Mouse (Mus musculus) hindbrain, embryonic 12.5 days (tissue): Measurements from ENCODE around the gene Tes3-ps. TPM values are rescaled to one million over a fixed set of nuclear protein-coding genes. Genes with fewer than 3 reads are reported as not detected.

Experiments
- ATAC-seq: fragments of 200-750 bp; cut with Nextera tagmentation; 2 replicates; pipeline ENCODE4 v1.8.0; 2017; ENCODE audit warnings: moderate TSS enrichment; ENCODE audit not compliant: low FRiP score
- H3K27ac ChIP-seq: fragments of 300-500 bp; sonication (generic); 2 replicates; pipeline ENCODE4 v1.5.1; 2016; ENCODE audit warnings: mild to moderate bottlenecking
- H3K27me3 ChIP-seq: fragments of 300-500 bp; sonication (generic); 2 replicates; pipeline ENCODE4 v1.6.1; 2016; ENCODE audit warnings: mild to moderate bottlenecking
- H3K36me3 ChIP-seq: fragments of 300-500 bp; sonication (generic); 2 replicates; pipeline ENCODE4 v1.6.1; 2016; ENCODE audit warnings: mild to moderate bottlenecking
- H3K4me1 ChIP-seq: fragments of 300-500 bp; sonication (generic); 2 replicates; pipeline ENCODE4 v1.6.1; 2016
- H3K4me2 ChIP-seq: fragments of 300-500 bp; sonication (generic); replicated peaks from 2 replicates; pipeline ENCODE4 v1.6.1; 2016; ENCODE audit warnings: mild to moderate bottlenecking
- H3K4me3 ChIP-seq: fragments of 300-500 bp; sonication (generic); 2 replicates; pipeline ENCODE4 v1.5.1; 2016; ENCODE audit warnings: mild to moderate bottlenecking
- H3K9ac ChIP-seq: fragments of 300-500 bp; sonication (generic); 2 replicates; pipeline ENCODE4 v1.6.1; 2016; ENCODE audit warnings: mild to moderate bottlenecking, moderate library complexity
- H3K9me3 ChIP-seq: fragments of 300-500 bp; sonication (generic); replicated peaks from 2 replicates; pipeline ENCODE4 v1.6.1; 2016; ENCODE audit warnings: mild to moderate bottlenecking
- WGBS: fragments of 180-500 bp; shearing (Covaris S2); methylation state at CpG from one replicate; pipeline ENCODE4 v1.1.7; 2016; 5-methylcytosine and 5-hydroxymethylcytosine counted together
- polyA plus RNA-seq: library from polyadenylated mRNA; unstranded; fragments of >200 nt; fragmentation: Nextera tagmentation; extraction: Ambion mirVana; gene quantifications from 2 replicates; pipeline ENCODE4 v1.2.1, GENCODE M21; 2016

The Tes3-ps gene
- polyA plus RNA-seq, 1 experiment from 2014 or later = 0.79 TPM

DNA sequence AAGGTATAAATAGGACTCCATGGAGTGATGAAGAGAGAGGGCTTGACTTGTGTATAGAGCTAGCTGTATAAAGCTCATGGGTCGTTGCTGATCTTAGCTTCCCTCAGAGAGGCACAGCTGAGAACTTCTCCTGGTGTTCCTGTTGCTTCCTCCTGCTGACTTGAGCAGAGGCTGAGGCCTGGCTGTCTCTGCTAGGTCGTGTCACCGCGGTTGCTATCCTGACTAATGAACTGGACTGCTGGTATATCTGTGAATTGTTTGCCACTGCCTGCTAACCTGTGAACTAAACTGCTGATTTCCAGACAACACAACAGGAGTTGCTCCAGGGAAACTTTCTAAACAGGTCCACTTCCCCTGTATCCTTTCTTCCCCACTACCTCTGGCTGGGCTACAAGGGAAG is 22.8 kb upstream of the Tes3-ps start:
- peaks cover 5% of the 10 kb centered on the region for H3K36me3 ChIP-seq
- H3K4me1 ChIP-seq = peaks cover 3% of the 10 kb centered on the region; the same call in 1 of the 2 replicates
- H3K9me3 ChIP-seq = no peaks in the 10 kb centered on the region
- 86% methylated on average over 4 of the region's 4 CpGs for WGBS
- no peaks in the 10 kb centered on the region for H3K27me3 ChIP-seq
- H3K9ac ChIP-seq = no peak overlapping the region
- H3K4me2 ChIP-seq = no peak overlapping the region
- no peak overlapping the region for H3K27ac ChIP-seq
- no peak for ATAC-seq
- no peak overlapping the region for H3K4me3 ChIP-seq

GRCm38 (mm10) chr13:49470806-49471205 is 22.3 kb upstream of the Tes3-ps start:
- Histone ChIP-seq H3K4me3 (no peak overlapping the region), H3K9ac (no peak overlapping the region), H3K4me2 (no peak overlapping the region), H3K27me3 (no peaks in the 10 kb centered on the region), H3K36me3 (0 out of 2 replicates have a peak, but pooled peaks cover under 1% of the 10 kb centered on the region), H3K27ac (no peak overlapping the region), H3K9me3 (no peaks in the 10 kb centered on the region), H3K4me1 (peaks cover 3% of the 10 kb centered on the region; the same call in 1 of the 2 replicates)
- 85% methylated on average over 4 of the region's 4 CpGs for WGBS
- no peak for ATAC-seq

DNA sequence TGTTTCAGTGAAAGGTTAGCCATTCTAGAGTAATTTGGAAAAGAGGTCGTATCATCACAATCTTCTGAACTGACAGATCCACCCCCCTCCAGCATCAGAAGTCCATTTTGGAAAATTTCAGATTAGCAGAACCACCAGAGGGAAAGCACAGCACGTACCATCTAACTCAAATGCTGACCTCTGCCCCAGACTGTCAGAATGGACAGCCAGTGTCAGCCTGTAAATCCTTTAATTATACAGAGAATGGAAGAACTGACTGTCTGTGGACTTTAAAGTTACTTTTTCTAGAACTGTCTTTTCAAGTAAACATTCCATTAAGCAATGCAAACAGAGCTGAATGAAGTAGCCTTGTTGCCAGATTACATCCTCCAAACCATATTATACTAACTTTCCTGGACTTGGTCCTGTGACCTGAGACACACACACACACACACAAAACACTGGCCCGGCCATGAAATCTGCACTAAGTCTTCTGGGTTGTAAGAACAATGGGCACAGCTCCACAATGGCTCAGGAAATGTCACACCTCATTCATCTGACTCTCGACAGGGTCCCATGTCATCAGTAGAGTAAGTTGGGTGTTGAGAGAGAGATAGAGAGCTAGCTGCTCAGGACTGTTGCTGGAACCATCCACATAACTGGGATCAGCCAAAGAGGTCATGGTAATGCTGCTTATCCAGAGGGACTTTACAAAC is 21.0 kb upstream of the Tes3-ps start:
- no peak for ATAC-seq
- Histone ChIP-seq H3K4me1 (peaks cover 3% of the 10 kb centered on the region; the same call in 1 of the 2 replicates), H3K9me3 (no peaks in the 10 kb centered on the region), H3K27me3 (no peaks in the 10 kb centered on the region), H3K36me3 (no peaks in the 10 kb centered on the region), H3K27ac (no peak overlapping the region), H3K4me3 (no peak overlapping the region), H3K9ac (no peak overlapping the region), H3K4me2 (no peak overlapping the region)
- WGBS = 61% methylated on average over 4 of the region's 4 CpGs

DNA sequence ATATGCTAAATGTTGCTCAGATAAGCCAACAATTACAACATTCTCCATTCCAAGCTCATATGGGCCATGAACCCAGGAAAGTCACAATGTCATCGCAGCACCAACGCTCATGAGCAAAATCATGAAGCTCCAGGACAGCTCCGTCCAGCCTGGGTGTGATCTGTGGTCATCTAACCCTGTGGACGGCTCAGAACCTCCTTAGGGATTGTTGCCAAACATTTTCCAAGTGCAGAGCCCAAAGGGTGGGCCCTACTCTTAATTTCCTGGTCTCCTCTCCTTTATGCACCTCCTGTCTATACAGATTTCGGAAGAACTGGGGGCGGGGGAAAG is 20.5 kb upstream of the Tes3-ps start:
- Histone ChIP-seq H3K9ac (no peak overlapping the region), H3K4me3 (no peak overlapping the region), H3K36me3 (no peaks in the 10 kb centered on the region), H3K27ac (no peak overlapping the region), H3K27me3 (no peaks in the 10 kb centered on the region), H3K4me2 (no peak overlapping the region), H3K9me3 (no peaks in the 10 kb centered on the region), H3K4me1 (peaks cover under 1% of the 10 kb centered on the region; the same call in 1 of the 2 replicates)
- no peak for ATAC-seq
- 96% methylated on average over 6 of the region's 6 CpGs for WGBS

DNA sequence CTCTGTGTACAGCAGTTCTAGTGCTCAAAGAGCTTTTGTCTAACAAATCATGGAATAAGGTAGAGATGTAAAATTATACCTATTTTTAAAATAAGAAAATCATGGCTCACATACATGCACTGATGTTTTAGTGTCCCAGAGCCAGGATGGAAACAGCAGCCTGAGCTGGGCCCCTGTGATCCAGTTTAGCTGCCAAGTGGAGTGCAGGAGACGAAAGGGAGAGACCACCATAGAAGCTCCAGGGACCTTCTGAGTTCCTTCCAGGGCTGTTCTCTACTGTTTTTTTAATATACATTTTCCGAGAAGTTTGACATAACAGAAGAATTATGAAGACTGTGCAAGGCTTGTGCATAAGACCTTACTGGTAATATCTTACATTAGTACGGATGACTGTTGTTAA is 15.2 kb upstream of the Tes3-ps start:
- H3K9ac ChIP-seq = no peak overlapping the region
- ATAC-seq = no peak
- H3K36me3 ChIP-seq = no peaks in the 10 kb centered on the region
- no peaks in the 10 kb centered on the region for H3K9me3 ChIP-seq
- H3K27me3 ChIP-seq = no peaks in the 10 kb centered on the region
- no peak overlapping the region for H3K4me2 ChIP-seq
- WGBS = 86% methylated on average over 3 of the region's 3 CpGs
- no peak overlapping the region for H3K4me3 ChIP-seq
- H3K4me1 ChIP-seq = no peaks in the 10 kb centered on the region
- H3K27ac ChIP-seq = no peak overlapping the region

DNA sequence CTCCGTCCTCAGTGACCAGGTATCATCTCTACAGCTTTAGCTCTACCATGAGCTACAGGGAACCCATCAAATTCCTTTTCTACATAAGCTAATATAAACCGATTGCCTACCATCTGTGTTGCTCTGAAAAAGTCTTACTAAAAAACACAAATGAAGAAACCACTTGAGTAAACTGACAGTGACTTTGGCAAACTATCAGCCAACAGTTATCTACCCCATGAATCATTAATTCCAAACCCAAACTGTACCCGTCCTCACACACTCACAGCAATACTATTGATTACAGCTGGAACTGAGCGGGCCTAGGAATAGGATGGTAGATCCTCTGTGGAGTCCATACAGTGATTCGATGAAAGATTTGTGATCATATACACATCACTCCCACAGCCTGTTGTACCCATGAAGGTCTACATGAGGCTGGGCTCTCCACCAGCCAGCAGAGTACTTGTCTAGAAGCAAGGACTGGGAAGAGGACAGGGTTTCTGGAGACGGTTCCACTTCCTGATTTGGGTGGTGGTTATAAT is 14.2 kb upstream of the Tes3-ps start:
- no peak overlapping the region for H3K4me2 ChIP-seq
- no peaks in the 10 kb centered on the region for H3K4me1 ChIP-seq
- H3K36me3 ChIP-seq = no peaks in the 10 kb centered on the region
- no peak overlapping the region for H3K27ac ChIP-seq
- no peak overlapping the region for H3K9ac ChIP-seq
- no peak overlapping the region for H3K4me3 ChIP-seq
- H3K27me3 ChIP-seq = no peaks in the 10 kb centered on the region
- H3K9me3 ChIP-seq = no peaks in the 10 kb centered on the region
- WGBS = 91% methylated on average over 6 of the region's 6 CpGs
- ATAC-seq = no peak

- Histone ChIP-seq H3K9me3 (no peaks in the 10 kb centered on the region), H3K4me2 (no peak overlapping the region), H3K36me3 (no peaks in the 10 kb centered on the region), H3K27ac (no peak overlapping the region), H3K4me3 (no peak overlapping the region), H3K4me1 (no peaks in the 10 kb centered on the region), H3K27me3 (no peaks in the 10 kb centered on the region), H3K9ac (no peak overlapping the region)
- WGBS = 90% methylated on average over 4 of the region's 4 CpGs
- no peak for ATAC-seq
Observed at GRCm38 (mm10) chr13:49479399-49479798, 13.7 kb upstream of the Tes3-ps start.

DNA sequence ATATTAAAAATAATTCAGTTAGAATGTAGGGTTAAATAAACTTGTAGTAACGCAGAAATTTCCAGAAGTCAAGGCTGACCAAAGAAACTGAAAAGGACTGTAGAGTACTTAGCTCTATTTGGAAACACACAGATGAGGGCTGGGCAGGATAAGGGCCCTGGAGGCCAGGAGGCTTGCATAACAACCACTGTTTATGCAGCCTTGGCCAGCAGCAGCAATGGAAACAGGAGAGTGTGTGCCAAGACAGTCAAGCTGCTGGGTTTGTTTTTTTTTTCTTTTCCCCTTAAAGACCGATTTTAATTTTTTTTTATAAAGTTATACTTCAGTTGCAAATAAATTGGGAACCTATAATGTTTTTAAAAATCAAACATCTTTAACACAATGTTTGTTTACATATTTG is 13.1 kb upstream of the Tes3-ps start:
- H3K4me2 ChIP-seq = no peak overlapping the region
- no peaks in the 10 kb centered on the region for H3K36me3 ChIP-seq
- no peaks in the 10 kb centered on the region for H3K27me3 ChIP-seq
- H3K4me3 ChIP-seq = no peak overlapping the region
- H3K9me3 ChIP-seq = no peaks in the 10 kb centered on the region
- no peaks in the 10 kb centered on the region for H3K4me1 ChIP-seq
- no peak overlapping the region for H3K9ac ChIP-seq
- no peak overlapping the region for H3K27ac ChIP-seq
- WGBS = 70% methylated on average over 2 of the region's 2 CpGs
- no peak for ATAC-seq

GRCm38 (mm10) chr13:49480551-49480950 is 12.6 kb upstream of the Tes3-ps start:
- 67% methylated on average over 5 of the region's 5 CpGs for WGBS
- no peaks in the 10 kb centered on the region for H3K36me3 ChIP-seq
- ATAC-seq = no peak
- no peaks in the 10 kb centered on the region for H3K27me3 ChIP-seq
- H3K4me1 ChIP-seq = no peaks in the 10 kb centered on the region
- H3K4me3 ChIP-seq = no peak overlapping the region
- no peaks in the 10 kb centered on the region for H3K9me3 ChIP-seq
- H3K4me2 ChIP-seq = no peak overlapping the region
- H3K27ac ChIP-seq = no peak overlapping the region
- H3K9ac ChIP-seq = no peak overlapping the region

DNA sequence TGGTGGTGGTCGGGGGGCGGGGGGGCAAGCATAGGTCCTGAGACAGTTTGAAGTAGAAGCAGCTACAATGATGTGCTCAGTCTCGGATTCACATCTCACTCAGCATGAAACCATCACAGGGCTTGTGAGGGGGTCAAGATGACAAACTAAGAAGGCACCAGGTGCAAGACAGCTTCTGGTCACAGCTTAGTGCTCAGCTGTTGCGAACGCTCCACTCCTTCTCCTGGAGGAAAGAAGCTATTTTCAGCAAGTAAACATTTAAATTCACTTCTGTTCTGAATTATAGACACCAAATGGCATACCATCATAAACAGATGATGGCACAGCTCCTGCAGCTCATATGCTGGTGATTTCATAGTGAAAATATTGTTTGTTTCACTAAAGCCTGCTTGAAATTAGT is 7.7 kb upstream of the Tes3-ps start:
- H3K36me3 ChIP-seq = no peaks in the 10 kb centered on the region
- no peak overlapping the region for H3K4me2 ChIP-seq
- H3K9ac ChIP-seq = no peak overlapping the region
- ATAC-seq = no peak
- H3K4me3 ChIP-seq = no peak overlapping the region
- H3K27me3 ChIP-seq = no peaks in the 10 kb centered on the region
- WGBS = 83% methylated on average over 5 of the region's 5 CpGs
- no peaks in the 10 kb centered on the region for H3K4me1 ChIP-seq
- no peak overlapping the region for H3K27ac ChIP-seq
- no peaks in the 10 kb centered on the region for H3K9me3 ChIP-seq

GRCm38 (mm10) chr13:49504510-49504909 is 11.4 kb downstream of the Tes3-ps start, which contains the start of gene Ecm2:
TSS of gene Ecm2 (plus strand) at chr13:49504810.
- Histone ChIP-seq H3K4me1 (no peaks in the 10 kb centered on the region), H3K27me3 (no peaks in the 10 kb centered on the region), H3K36me3 (no peaks in the 10 kb centered on the region), H3K27ac (no peak within 1 kb of the TSS), H3K9ac (no peak within 1 kb of the TSS), H3K9me3 (no peaks in the 10 kb centered on the region), H3K4me2 (no peak within 1 kb of the TSS), H3K4me3 (no peak within 1 kb of the TSS)
- no peak for ATAC-seq
- WGBS = 46% methylated on average over 4 of the region's 4 CpGs

DNA sequence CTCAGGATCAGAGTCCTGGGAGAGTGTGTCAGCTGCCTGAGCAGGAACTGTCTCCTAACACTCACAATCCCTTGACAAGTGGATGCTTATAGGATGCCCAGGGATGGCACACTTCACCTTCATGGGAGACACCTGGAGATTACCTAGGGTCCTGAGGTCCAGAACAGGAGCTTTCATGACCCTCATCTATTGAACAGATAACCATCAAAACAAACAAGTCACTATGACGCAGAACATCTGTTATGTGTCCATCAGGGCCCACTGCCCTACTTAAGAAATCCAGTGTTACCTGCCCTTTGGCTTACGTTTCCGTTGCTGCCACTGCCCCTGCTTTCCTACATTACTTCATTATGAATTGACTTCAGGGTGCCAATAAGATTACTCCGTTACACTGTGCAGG is 12.7 kb downstream of the Tes3-ps start:
- Histone ChIP-seq H3K36me3 (no peaks in the 10 kb centered on the region), H3K9ac (no peak overlapping the region), H3K4me1 (no peaks in the 10 kb centered on the region), H3K4me3 (no peak overlapping the region), H3K9me3 (no peaks in the 10 kb centered on the region), H3K27me3 (no peaks in the 10 kb centered on the region), H3K27ac (no peak overlapping the region), H3K4me2 (no peak overlapping the region)
- ATAC-seq = no peak
- WGBS = 88% methylated on average over 4 of the region's 4 CpGs

DNA sequence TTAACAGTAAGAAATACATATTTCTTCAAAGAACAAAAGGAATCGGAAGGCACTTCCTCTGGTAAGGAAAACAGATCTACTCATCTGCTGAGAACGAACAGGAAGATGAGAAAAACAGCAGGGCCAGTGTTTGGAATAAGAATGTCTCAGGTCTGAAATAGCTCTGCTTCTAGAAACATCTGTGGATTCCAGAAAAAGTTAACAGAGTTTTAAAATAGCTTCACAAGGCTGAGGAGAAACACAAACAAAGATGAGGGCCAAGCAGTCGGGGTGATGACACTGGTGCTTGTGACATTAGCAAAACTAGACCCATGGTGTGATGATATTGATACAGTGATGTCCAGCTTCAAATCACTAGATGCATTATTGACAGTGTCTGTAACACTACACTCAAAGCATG is 14.1 kb downstream of the Tes3-ps start:
- H3K4me2 ChIP-seq = no peak overlapping the region
- no peaks in the 10 kb centered on the region for H3K36me3 ChIP-seq
- no peaks in the 10 kb centered on the region for H3K9me3 ChIP-seq
- no peak for ATAC-seq
- no peak overlapping the region for H3K4me3 ChIP-seq
- no peaks in the 10 kb centered on the region for H3K4me1 ChIP-seq
- no peaks in the 10 kb centered on the region for H3K27me3 ChIP-seq
- no peak overlapping the region for H3K27ac ChIP-seq
- no peak overlapping the region for H3K9ac ChIP-seq
- WGBS = 78% methylated on average over 3 of the region's 3 CpGs
